Comparison of ENCODE assay signal across 25 mouse cellular contexts in the genomic region with DNA sequence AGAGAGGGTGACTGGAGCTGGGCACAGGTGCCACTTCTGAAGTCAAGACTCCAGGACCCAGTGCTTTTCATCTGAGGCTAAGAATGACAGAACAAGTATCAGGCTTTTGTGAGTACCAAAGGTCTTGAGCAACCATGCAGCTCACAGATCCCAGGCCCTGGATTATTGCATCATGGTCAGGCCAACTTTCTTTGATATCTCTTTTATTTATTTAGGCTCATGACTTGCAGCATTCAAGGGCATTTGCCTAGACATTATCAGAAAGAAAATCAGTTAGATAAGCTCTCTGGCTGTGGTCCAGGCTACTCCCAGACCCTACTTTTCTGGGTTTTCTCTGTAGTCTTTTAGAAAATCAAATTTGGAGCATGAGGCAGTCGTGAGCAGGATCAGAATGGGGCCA. TPM values are rescaled to one million over a fixed set of nuclear protein-coding genes. Genes with fewer than 3 reads are reported as not detected.
A peak's percentile ranks its signal among the peaks of the same experiment; 100 is the strongest.
DNase-seq lines count a peak whose midpoint lies in the region; ATAC-seq and TF ChIP-seq lines count a peak whose summit lies in the region.
"Had no signal": no experiment of that assay in that cellular context is flagged by ENCODE, and none has a peak within 500 bp of the region (broad histone marks: within the 10 kb centered on the region; RNA-seq: fewer than 3 reads in every experiment).

No protein-coding gene starts in this region.

- H3K4me1 ChIP-seq in lung, postnatal 0 days (ENCODE audit: insufficient read depth, low read depth, low read length), result peaks cover 13% of the 10 kb centered on the region
- H3K4me1 ChIP-seq: embryonic facial prominence, embryonic 15.5 days had no signal

- H3K9me3 ChIP-seq in lung, postnatal 0 days (ENCODE audit: low read length), result no peaks in the 10 kb centered on the region
- H3K9me3 ChIP-seq: embryonic facial prominence, embryonic 15.5 days; heart, embryonic 10.5 days; intestine, embryonic 15.5 days; limb, embryonic 10.5 days; liver, embryonic 13.5 days; neural tube, embryonic 15.5 days had no signal

- H3K4me2 ChIP-seq in lung, postnatal 0 days (replicated peaks; ENCODE audit: low read depth, low read length), result no peak overlapping the region
- H3K4me2 ChIP-seq: embryonic facial prominence, embryonic 15.5 days; intestine, embryonic 15.5 days; liver, embryonic 13.5 days; midbrain, embryonic 11.5 days; neural tube, embryonic 15.5 days had no signal

- no peak overlapping the region for H3K9ac ChIP-seq in lung, postnatal 0 days (replicated peaks; ENCODE audit: low read depth)
- H3K9ac ChIP-seq: embryonic facial prominence, embryonic 15.5 days; intestine, embryonic 15.5 days; liver, embryonic 13.5 days; neural tube, embryonic 15.5 days had no signal

- peak; percentile 66; the same call in 1 of the 2 replicates for TF ChIP-seq EP300 in lung, postnatal 0 days (IDR thresholded peaks at IDR 0.05)

- TF ChIP-seq CTCF in lung, postnatal 0 days (IDR thresholded peaks at IDR 0.05), result no peak

- peak; percentile 29 for DNase-seq in kidney, postnatal 14 days
- no peak for DNase-seq in kidney, adult 11 months
- peak; percentile 71 for DNase-seq in lung, postnatal 0 days (ENCODE audit: low spot score)
- DNase-seq in lung, postnatal 14 days, result no peak
- peak; percentile 44 for DNase-seq in adipocyte (ENCODE audit: low spot score)
- peak; percentile 52 for DNase-seq in adrenal gland, postnatal 14 days
- DNase-seq in thymus, postnatal 25 days, result no peak
- DNase-seq in gastrocnemius, postnatal 36 days, result no peak
- DNase-seq: cerebellum, adult 9-10 months; gastrocnemius, adult 2 months; liver, embryonic 13.5 days; retina, postnatal 1 day had no signal

- ATAC-seq in lung, postnatal 0 days, result peak; percentile 58
- ATAC-seq: forebrain, embryonic 14.5 days; hindbrain, embryonic 16.5 days; intestine, embryonic 15.5 days had no signal

- no peak overlapping the region for H3K27ac ChIP-seq in lung, postnatal 0 days (ENCODE audit: low read length)
- H3K27ac ChIP-seq: embryonic facial prominence, embryonic 15.5 days; gastrocnemius, adult 2 months; heart, embryonic 10.5 days; hindbrain, embryonic 10.5 days; intestine, embryonic 15.5 days; limb, embryonic 10.5 days; liver, embryonic 13.5 days; neural tube, embryonic 15.5 days had no signal

- intact Hi-C loops in gastrocnemius, postnatal 36 days (cut with DNase I), result no loop called here

- no peak overlapping the region for H3K4me3 ChIP-seq in lung, postnatal 0 days (ENCODE audit: low read depth, low read length)
- H3K4me3 ChIP-seq: embryonic facial prominence, embryonic 15.5 days; gastrocnemius, adult 2 months; heart, embryonic 10.5 days; hindbrain, embryonic 10.5 days; intestine, embryonic 15.5 days; limb, embryonic 10.5 days; liver, embryonic 13.5 days; neural tube, embryonic 15.5 days had no signal

- H3K36me3 ChIP-seq in lung, postnatal 0 days (ENCODE audit: insufficient read depth, low read length), result no peaks in the 10 kb centered on the region
- H3K36me3 ChIP-seq: embryonic facial prominence, embryonic 15.5 days; heart, embryonic 10.5 days; hindbrain, embryonic 10.5 days; intestine, embryonic 15.5 days; limb, embryonic 10.5 days; liver, embryonic 13.5 days; neural tube, embryonic 15.5 days had no signal

- 23% methylated on average over 1 of the region's 1 CpGs for WGBS in lung, postnatal 0 days

- H3K27me3 ChIP-seq in lung, postnatal 0 days (replicated peaks; ENCODE audit: insufficient read depth, low read length), result no peaks in the 10 kb centered on the region
- H3K27me3 ChIP-seq: embryonic facial prominence, embryonic 15.5 days; intestine, embryonic 15.5 days; liver, embryonic 13.5 days; neural tube, embryonic 15.5 days had no signal

RNA-seq across cellular contexts. Expression of a gene that starts 4.7 kb away (rescaled TPM):
- 41.4 and 51.8 TPM in 2 replicates for polyA plus RNA-seq in lung, postnatal 0 days (2015; fragmentation: Nextera tagmentation; extraction: Ambion mirVana)
- total RNA-seq in adrenal gland, postnatal 14 days (2021), result 232 and 288 TPM in 2 replicates
- 100 to 1,000 TPM in 1 of 2 experiments, 10 to 100 TPM in 1; 89.3 to 133 TPM for total RNA-seq in gastrocnemius, postnatal 36 days (2021)

RNA-seq across cellular contexts. Expression of a gene that starts 48.8 kb away (rescaled TPM):
- polyA plus RNA-seq in lung, postnatal 0 days (2015; fragmentation: Nextera tagmentation; extraction: Ambion mirVana), result 0.21 and 0.27 TPM in 2 replicates
- 0.78 and 0.79 TPM in 2 replicates for total RNA-seq in adrenal gland, postnatal 14 days (2021)
- total RNA-seq in gastrocnemius, postnatal 36 days (2021), result under 1 TPM in 1 of 2 experiments, not detected in 1; 0.18 TPM
- total RNA-seq: gastrocnemius, adult 2 months; megakaryocyte progenitor cell, adult 5-6 weeks had no signal
- polyA plus RNA-seq: heart, embryonic 16.5 days; hindbrain, embryonic 10.5 days; hindbrain, embryonic 16.5 days; kidney, embryonic 14.5 days; limb, embryonic 10.5 days; liver, embryonic 13.5 days; neural tube, embryonic 15.5 days; spleen, adult 2 months had no signal

Comparison
In these comparisons a context has a peak if more than half of its experiments do, and no peak if none do; other contexts are left out.
1. DNase-seq: peak in kidney, postnatal 14 days (single experiment), lung, postnatal 0 days (single experiment), adipocyte (single experiment) and adrenal gland, postnatal 14 days (single experiment); none in kidney, adult 11 months (single experiment), lung, postnatal 14 days (single experiment), thymus, postnatal 25 days (single experiment) and gastrocnemius, postnatal 36 days (0 of 2).